Mouse (Mus musculus): ENCODE results near the gene Idh3a.

DNA sequence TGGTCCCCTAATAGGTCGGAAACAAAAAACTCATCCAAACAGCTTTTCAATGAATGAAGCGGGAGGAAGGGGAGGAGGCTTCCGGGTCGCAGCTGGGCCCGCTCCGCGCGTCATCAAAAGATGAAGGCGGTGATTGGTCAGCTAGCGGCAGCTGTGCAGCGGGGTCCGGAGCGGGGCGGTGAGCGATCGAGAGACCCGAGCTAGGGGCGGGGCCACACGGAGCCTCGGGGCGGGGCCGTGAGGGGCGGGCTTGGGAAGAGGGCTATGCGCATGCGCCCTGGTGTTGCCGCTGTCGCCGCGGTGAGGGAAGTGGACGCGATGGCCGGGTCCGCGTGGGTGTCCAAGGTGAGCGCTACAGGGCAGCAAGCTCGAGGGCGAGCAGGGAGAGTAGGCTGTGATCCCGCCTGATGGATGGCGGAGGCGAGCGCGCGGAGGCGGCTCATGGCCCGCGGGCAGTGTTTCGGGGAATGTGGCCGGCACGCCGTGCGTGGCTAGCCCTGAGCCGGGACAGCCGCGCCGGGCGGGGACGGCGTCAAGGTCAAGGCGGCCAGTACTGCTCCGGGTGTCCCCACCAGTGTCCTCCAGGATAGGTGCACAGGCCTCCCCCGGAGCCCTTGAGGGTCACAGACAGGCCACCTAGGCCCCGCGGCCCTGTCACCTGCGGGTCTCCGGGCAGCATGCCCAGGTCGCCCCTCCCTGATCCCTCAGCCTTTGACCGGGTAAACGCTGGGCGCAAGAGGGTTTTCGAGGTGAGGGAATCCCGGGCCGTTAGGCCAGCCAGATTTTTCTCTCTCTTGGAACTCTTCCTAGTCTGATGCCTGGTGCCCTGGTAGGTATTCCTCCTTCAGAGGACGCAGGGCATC lies at the start of gene Idh3a:
- TF ChIP-seq CTCF (IDR thresholded peaks at IDR 0.05; ENCODE audit: control insufficient read depth, insufficient read depth, low read length) (no peak), POLR2A (IDR thresholded peaks at IDR 0.05; ENCODE audit: borderline replicate concordance, control insufficient read depth, low read depth, low read length) (peak; percentile 73; the same call in 1 of the 2 replicates)

All from bone marrow, adult 2 months (tissue).